Mouse (Mus musculus) cerebellum, postnatal 4 days (tissue): Measurements from ENCODE around the gene Pole4.
A peak's percentile ranks its signal among the peaks of the same experiment; 100 is the strongest.
"Not testable (repeated sequence)": the region's sequence is repeated elsewhere in the genome, so short reads cannot be mapped to it uniquely, and the experiment has no call there.

Experiments used
- DNase-seq, 2 experiments: peaks; one replicate each; pipeline ENCODE4 v3.0.0; 2022; ENCODE audit warnings: low spot score in 2 of 2, mixed read lengths in 1 of 2

Gene Pole4

DNA sequence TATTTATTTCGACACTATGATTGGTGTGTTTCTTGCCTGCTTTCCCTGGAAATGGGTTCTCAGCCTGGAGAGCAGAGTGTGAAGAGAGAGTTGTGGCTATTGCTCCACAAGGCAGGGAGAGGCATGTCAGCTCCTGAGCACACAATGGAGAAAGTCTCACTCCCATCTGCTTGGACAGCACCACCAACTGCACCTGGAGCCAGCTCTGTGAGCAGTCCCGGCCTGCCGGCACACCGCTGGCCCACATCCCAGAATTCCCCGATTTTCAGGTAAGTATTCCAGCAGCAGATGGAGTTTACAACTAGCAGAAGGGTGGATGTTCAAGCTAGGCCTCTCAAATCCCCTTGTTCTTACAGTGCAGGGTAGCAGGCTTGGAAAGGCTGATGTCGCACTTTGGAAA, 10.1 kb upstream of the Pole4 start:
- DNase-seq = no peak

DNA sequence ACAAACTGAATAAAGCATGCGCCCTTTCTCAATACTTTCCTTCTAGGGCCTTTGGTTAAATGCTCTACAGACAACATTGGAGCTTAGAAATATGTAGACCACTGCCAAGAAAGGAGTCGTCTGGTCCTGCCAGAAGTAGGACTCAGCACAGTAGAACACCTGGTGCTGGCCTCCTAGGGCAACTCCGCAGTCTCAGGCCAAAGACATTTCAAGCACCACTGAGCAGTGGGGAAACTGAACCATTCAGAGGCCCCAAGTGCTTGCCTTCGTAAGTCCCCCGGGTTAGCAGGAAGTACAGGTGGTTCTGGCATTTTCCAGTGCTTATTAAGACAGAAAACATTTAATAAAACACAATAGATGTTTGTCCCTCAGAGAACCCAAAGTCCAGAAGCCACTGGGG, 9.7 kb upstream of the Pole4 start:
- DNase-seq = no peak

DNA sequence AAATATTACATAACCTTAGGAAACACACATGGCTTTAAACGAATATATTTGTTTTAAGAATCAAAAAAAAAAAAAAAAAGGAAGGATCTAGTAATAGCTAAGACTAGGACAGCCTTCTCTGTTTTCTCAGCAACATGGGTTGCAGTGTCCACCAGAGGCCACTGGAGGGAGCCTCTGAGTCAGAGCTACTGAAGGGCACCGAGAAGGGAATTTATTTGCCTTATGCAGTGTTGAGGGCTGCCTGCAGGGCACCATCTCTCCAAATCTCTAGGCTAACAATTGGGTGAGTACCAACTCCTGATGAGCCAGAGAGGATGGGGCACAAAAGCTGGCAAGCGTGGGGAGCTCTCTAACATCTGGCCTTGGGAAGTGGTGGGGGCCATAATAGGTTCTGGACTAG, 9.1 kb upstream of the Pole4 start:
- DNase-seq = peak; percentile 63 to 84

DNA sequence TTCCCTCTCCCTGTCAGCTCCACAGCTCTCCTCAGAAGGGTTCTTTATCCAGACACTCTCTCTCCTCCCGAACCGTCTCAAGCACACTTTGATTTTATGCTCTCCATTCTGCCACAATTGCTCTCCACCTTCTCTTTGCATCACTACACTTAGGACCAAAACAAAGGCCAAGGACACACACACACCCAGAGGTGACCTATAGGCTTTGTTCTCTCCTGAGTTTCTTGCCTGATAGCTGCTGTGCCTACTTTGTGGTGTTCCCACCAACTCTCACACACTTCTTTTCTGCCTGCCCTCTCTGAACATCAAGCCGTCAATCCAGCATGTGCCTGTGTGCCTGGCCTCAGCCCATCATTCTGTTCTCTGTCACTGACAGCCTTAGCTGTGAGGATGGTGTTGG, 2.6 kb upstream of the Pole4 start:
- DNase-seq = no peak

DNA sequence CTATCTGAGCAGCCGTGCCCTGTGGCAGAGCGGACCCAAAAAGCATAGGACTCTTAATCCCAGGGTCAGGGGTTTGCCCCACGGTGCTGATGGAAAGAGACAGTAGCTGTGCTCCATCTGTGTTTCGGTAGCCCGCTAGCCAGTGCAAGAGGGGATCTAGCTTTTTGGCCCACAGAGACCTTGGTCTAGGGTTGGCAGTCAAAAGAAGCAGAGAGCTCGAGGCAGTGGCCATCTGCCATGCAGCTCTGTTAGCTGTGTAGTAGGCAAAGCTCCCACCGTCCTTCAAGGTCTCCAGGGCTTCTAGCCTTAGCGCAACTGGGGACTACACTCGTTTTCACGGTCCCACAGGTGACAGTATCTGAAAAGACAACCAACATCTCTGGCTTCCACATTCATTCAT, 2.1 kb upstream of the Pole4 start:
- no peak for DNase-seq

DNA sequence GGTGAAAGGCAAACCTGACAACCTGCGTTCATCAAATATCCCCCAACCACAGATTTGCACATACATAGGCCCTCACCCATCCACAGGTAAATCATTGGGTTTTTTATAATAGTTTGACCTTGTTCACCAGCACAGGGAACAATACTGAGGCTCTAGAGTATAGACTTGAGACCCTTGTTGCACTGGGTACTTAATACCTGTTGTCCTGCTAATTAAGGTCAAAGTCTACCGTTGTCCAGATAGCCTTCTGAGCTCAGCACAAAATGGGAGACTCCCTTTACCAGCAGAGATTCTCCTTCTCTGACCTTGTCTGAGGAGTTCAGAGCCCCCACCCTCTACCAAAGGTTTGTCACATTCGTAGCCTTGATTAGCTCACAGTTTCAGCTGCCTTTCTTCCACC, 1.5 kb downstream of the Pole4 start:
- DNase-seq = no peak

DNA sequence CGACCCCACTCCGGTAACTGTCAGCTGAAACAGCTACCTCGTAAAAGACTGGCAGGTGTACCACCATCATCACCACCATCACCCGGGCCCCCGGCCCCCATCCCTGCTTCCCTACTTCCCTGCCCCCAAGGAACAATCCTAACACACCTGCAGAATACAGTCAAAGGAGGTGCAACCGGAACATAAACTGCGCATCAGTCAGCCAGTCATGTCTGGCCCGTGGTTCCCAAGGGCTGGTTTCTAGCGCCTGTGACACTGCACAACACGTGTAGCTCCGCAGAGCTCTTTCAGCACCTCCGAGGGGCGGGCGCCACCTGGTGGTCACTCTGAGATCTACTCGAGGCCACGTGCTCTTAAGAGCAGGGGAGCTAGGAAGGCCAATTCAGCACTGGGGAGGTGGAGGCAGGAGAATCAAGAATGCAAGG, 2.6 kb downstream of the Pole4 start:
- peak; percentile 86 to 95 for DNase-seq

DNA sequence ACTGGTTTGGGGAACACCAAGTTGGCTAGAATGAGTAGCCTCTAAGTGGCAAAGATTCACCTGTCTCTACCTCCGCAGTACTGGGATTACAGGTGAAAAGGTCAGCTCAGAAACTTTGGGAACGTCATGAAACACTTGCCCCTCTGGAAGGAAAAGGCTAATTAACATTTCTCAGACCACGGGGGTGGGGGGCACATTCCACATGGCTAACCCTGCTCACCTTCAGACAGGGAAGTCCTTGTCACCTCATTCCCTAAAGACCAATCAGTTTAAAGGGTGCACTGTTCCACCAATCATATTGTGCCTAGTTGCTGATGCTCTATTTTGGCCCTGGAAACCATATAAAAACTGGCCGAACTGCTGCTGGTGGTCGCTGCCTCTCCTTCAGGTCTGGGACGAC, 3.9 kb downstream of the Pole4 start:
- no peak for DNase-seq

DNA sequence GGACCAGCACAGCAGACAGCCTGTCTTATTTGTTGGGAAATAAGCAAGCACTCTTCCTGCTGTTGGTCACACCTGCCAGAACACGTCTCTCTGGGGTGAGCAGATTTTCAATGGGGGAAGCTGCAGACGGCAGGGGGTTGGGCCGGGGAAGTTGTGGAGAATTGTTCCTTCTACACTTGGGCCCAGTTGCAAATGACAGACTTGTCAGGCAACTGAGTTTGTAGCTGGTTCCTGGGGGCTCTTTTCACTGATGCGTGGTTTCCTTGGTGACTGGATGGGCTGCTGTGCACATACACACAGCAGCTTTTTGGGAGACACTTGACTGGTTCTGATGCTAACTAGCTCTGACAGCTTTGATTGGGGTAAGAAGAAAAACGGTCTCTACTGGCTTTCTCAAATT, 5.3 kb downstream of the Pole4 start:
- no peak for DNase-seq

DNA sequence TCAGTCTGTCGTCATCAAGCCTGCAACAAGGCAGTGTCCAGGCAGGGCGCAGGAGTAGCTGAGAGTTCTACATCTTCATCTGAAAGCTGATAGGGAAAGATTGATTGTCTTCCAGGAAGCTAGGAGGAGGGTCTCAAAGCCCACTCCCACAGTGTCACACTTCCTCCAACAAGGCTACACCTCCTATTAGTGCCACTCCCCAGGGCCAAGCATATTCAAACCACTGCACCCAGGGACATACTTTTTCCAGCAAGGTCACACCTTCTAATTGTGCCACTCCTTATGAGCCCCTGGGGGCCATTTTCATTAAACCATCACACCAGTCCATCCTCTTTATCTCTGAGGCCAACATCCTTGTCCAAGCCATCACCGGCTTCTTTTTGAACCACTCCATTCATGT, 8.4 kb downstream of the Pole4 start:
- DNase-seq = no peak

DNA sequence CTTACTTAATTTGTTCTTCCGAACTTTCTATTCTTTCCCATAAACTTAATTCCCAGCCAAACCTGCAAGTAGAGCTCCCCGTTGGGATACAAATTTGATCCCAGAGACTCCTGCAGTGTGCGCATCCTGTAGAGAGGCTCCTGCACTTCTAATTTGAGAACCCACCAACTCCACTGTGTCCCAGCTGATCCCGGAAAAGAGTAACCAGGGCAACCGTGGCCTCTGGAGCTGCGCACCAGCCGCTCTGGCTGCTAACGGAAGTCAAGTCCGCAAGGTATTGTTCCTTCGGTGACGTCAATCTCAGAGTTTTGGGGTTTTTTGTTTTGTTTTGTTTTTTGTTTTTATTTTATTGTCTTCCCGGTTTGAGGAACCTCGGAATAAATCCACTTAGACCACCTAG, 10.5 kb downstream of the Pole4 start:
- no peak for DNase-seq

DNA sequence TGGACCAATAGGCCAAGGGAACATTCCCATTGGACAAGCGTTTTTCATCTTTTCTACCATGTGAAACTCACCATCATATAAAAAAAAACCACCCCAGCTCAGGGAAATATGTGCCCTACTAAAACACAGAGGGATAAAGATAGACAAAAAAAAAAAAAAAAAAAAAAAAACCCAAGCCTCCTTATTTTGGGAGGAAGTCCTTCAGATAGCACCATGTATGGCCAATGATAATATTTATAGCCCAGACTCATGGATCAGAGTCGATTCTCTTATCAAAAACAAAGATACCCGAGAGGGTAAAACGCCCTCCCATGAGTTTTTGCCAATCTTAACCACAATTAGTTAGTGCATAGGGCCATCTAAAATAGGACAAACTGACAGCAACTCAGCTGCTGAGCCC, 15.7 kb downstream of the Pole4 start:
- no peak for DNase-seq

DNA sequence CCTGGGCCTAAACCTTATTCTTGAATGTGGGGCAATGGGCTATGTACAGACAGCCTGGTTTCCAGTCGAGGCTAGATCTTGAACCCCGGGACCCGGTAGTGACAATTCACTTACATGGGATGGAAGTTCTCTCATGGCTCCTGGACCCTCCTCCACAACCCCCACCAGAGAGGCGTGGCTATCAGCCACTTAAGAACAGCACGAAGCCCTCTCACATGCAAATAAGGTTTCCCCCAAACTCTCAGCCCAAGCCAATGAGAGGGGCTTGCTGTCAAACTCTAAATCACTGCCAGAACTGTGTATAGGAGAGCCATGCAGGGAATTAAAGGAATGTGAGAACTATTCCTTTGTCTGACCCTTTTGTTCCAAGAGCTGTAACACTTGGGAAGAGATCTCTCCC, 16.6 kb downstream of the Pole4 start:
- not testable (repeated sequence) for DNase-seq

DNA sequence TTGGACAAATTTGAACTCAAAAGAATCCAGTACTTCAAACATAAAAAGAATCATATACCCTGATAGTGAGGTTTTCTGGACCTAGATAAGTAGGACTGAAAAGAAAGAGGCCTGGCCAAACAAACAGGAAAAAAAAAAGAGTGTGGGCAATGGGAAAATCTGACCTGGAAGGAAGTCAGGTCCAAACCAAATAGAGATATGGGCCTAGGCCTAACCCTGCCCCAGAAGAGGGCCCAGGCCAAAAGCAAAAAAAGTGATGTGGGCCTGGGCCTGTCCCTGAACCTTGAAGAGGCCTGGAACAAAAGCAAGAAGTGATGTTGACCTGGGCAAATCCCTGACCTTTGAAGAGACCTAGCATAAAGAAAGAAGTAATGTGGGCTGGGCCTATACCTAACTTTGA, 21.0 kb downstream of the Pole4 start:
- no peak for DNase-seq

DNA sequence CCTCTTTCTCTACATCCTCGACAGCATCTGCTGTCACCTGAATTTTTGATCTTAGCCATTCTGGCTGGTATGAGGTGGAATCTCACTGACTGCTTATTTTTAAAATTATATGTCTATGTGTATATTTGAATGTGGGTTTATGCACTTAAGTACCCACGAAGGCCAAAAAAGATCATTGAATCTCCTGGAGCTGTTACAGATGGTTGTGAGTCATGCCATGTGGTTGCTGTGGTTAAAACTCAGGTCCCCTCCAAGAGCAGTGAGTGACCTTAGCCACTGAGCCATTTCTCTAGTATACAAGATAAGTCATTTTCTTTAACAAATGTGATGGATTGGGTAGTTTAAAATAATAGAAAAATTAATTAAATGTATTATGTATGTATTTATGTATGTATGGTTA, 25.9 kb downstream of the Pole4 start:
- DNase-seq = not testable (repeated sequence)

DNA sequence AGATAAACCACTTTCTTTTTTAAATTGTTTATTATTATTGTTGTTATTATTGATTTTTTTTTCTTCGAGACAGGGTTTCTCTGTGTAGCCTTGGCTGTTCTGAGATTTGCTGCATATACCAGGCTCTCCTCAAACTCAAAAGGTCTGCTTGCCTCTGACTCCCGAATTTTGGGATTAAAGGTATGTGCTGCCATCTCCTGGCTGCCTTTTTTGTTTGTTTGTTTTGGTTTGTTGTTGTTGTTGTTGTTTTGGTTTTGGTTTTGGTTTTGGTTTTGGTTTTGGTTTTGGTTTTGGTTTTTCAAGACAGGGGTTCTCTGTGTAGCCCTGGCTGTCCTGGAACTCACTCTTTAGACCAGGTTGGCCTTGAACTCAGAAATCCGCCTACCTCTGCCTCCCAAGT, 27.5 kb downstream of the Pole4 start:
- not testable (repeated sequence) for DNase-seq

DNA sequence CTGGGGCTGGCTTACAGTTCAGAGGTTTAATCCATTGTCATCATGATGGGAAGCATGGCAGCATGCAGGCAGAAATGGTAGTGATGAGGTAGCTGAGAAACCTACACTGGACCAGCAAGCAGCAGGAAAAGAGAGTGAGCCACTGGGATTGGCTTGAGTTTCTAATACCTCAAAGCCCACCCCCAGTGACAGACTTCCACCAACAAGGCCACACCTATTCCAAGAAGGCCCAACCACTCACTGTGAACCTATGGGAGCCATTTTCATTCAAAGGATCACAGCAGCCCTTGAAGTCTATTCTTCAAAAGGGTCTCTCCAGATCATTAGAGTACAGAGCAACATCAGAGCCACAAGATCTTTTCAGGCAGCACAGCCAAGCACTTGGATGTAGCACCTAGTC, 38.7 kb downstream of the Pole4 start:
- DNase-seq = no peak

DNA sequence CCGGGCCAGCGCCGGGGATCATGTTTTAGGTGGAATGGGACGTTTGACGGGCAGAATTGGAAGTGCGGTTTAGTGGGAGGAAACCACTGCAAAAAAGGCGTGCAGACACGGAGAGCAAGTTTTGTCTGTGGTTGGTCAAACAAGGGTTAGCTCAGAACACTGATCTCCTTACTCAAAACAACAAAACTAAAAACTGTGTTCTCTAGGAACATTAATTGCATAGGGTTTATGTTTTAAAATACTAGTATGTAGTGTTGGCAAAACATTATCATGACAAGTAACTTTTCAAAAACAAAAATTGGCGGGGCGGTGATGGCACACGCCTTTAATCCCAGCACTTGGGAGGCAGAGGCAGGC, 52.0 kb downstream of the Pole4 start:
- DNase-seq = no peak

DNA sequence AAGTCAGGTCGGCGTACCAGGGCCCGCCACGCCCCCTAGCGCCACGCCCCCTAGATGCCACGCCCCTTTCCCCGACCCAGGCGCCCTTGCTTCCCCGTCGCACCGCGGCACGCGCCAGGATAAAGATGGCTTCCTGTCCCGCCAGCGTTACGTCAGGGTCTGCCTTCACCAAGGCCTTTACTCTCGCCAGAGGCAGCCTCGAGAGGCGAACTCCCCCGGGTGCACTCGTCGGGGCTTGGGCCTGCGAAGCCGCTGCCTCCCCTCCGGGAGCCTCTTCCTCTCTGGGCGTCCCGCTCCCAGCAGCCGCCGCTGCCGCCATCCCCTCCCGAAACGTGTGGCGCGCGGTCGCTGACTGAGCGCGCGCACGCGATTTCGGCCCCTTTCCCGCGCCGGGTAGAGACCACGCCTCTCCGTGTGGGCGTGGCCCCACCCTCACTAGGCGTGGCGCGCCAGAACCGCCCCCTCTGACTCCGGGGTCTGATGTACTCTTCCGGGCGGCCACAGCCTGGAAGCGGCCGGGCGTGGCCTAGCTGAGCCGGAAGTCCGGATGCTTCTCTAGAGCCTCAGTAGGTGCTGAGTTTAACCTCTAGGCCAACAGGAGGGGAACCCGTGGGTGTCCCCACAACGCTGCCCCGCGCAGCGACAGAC, 52.5 kb downstream of the Pole4 start:
- DNase-seq = peak; percentile 84 to 94

DNA sequence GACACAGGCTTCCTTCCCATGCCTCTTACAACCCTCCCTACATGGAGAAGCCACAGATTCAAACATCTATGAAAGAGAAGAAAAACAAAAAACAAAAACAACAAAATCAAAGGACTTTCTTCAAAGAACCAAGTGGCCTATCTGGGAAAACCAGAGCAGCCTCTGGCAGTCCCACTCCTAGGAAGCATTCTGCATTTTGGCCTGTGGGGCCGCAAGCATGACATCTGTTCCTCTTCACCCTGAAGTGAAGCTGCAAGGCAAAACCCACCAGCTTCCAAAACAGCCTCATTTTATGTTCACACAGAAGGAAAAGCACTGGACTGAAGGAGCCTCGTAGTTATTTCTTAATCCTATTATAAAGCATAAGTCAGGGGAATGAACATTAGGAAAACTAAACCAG, 56.1 kb downstream of the Pole4 start:
- no peak for DNase-seq

DNA sequence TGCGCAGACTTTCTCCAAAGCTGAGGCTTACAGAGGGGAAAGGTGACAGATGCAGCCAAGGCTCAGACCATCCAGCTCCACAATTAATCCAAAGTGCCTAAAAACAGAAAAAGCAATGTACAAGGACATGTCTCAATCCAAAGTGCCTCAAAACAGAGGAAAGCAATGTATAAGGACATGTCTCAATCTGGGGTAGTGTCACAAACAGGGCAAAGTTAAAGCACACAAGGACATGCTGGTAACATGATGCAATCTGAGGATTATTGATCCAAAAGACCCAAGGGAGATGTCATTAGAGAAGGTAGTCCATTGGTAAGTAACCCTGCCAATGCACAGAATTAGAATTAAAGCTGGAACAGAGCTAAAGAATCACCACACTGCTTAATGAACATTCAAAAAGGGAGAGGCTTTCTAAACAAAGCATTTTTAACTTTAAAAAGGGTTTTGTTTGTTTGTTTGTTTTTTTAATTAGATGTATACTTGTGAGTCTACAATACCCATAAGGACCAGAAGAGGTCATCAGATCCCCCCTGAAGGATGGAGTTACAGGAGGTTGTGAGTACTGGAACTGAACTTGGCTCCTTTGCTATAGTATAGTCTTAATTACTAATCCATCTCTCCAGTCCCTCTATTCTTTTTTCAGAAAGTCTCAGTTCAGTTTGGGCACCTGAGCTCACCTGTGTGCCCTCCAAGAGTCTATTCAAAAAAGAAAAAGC, 57.1 kb downstream of the Pole4 start:
- DNase-seq = no peak

DNA sequence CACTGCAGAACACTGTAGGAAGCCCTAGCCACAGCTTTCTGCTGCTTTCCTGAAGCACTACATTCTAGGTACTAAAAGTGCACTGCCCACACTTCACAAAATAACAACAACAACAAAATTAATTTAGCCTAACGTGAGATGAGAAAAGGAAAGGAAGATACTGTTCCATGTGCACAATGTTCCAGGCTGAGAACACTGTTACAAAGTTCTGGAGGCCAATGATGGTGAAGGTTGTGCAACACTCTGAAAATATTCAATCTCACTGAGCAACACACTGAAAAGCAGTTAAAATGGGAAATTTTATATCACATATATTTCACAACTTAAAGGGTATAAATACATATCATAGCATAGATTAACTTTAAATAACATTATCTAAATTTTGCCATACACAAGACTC, 58.2 kb downstream of the Pole4 start:
- DNase-seq = no peak

DNA sequence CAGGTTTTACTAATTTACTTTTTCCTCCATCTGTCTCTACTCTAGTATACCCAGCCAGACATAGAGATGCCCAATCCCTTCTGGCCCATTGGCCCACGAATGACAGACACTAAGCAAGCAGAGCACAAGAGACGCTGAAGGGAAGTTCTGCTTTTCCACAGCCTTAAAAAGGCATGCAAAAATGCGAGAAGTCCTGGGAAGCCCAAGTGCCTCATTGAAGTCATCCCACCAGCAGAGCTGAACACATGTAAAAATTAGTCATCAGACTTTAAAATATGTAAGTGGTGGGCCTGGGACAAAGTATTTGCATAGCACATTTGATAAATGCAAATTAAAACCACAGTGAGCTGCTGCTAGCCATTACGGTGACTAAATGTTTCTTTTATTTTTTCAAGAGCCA, 65.1 kb downstream of the Pole4 start:
- no peak for DNase-seq

DNA sequence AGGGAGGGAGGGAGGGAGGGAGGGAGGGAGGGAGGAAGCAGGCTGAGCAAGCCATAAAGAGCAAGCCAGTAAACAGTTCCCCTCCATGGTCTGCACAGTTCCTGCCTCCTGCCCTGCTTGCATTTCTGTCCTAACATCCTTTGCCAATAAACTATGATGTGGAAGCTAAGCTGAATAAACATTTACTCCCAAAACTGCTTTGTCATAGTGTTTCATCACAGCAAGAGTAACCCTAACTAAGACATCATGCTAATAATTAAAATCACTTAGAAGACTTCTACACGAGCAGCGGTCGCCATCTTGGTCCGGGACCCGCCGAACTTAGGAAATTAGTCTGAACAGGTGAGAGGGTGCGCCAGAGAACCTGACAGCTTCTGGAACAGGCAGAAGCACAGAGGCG, 79.8 kb downstream of the Pole4 start:
- not testable (repeated sequence) for DNase-seq
